Comparison of ENCODE assay signal across 35 mouse cellular contexts in genomic region chr8:127771781-127772180, GRCm38 (mm10).
"Had no signal": no experiment of that assay in that cellular context is flagged by ENCODE, and none has a peak within 500 bp of the region (broad histone marks: within the 10 kb centered on the region; RNA-seq: fewer than 3 reads in every experiment).

No protein-coding gene starts in this region.

- H3K4me2 ChIP-seq: heart, embryonic 11.5 days; heart, embryonic 12.5 days; heart, embryonic 13.5 days; heart, embryonic 15.5 days; hindbrain, embryonic 12.5 days; hindbrain, embryonic 13.5 days; hindbrain, embryonic 14.5 days; hindbrain, embryonic 15.5 days; intestine, embryonic 15.5 days; kidney, embryonic 15.5 days had no signal

- H3K9ac ChIP-seq: heart, embryonic 12.5 days; heart, embryonic 13.5 days; heart, embryonic 15.5 days; hindbrain, embryonic 12.5 days; hindbrain, embryonic 13.5 days; hindbrain, embryonic 14.5 days; hindbrain, embryonic 15.5 days; intestine, embryonic 15.5 days; kidney, embryonic 15.5 days had no signal

- H3K9me3 ChIP-seq: heart, embryonic 10.5 days; heart, embryonic 15.5 days; hindbrain, embryonic 12.5 days; hindbrain, embryonic 13.5 days; hindbrain, embryonic 15.5 days; intestine, embryonic 15.5 days; kidney, embryonic 15.5 days had no signal

- DNase-seq: heart, postnatal 14 days; heart, postnatal 36 days; heart, postnatal 4 days; kidney, adult 11 months; kidney, adult 18-20 months; kidney, adult 2 months; kidney, adult 8-10 months; kidney, adult 9 months; kidney, postnatal 10 days; kidney, postnatal 14 days; kidney, postnatal 25 days; kidney, postnatal 36 days; kidney, postnatal 4 days; layer of hippocampus, adult 9-11 months; layer of hippocampus, postnatal 36 days had no signal

- H3K4me1 ChIP-seq: heart, embryonic 10.5 days; heart, embryonic 12.5 days; heart, embryonic 13.5 days; heart, embryonic 15.5 days; intestine, embryonic 15.5 days; kidney, embryonic 15.5 days had no signal

- H3K27me3 ChIP-seq: heart, embryonic 12.5 days; heart, embryonic 13.5 days; heart, embryonic 15.5 days; hindbrain, embryonic 12.5 days; hindbrain, embryonic 13.5 days; hindbrain, embryonic 15.5 days; intestine, embryonic 15.5 days; kidney, embryonic 15.5 days had no signal

- H3K36me3 ChIP-seq: heart, embryonic 10.5 days; heart, embryonic 12.5 days; heart, embryonic 13.5 days; heart, embryonic 15.5 days; hindbrain, embryonic 10.5 days; hindbrain, embryonic 12.5 days; hindbrain, embryonic 13.5 days; hindbrain, embryonic 15.5 days; intestine, embryonic 15.5 days; kidney, embryonic 15.5 days had no signal

- H3K4me3 ChIP-seq: heart, embryonic 10.5 days; heart, embryonic 12.5 days; heart, embryonic 13.5 days; heart, embryonic 15.5 days; hindbrain, embryonic 10.5 days; hindbrain, embryonic 12.5 days; hindbrain, embryonic 13.5 days; hindbrain, embryonic 15.5 days; intestine, embryonic 15.5 days; kidney, embryonic 15.5 days; layer of hippocampus, adult 2 months; left cerebral cortex, adult 2 months had no signal

- H3K27ac ChIP-seq: heart, embryonic 10.5 days; heart, embryonic 13.5 days; heart, embryonic 15.5 days; hindbrain, embryonic 10.5 days; hindbrain, embryonic 12.5 days; hindbrain, embryonic 13.5 days; hindbrain, embryonic 14.5 days; hindbrain, embryonic 15.5 days; hindbrain, postnatal 0 days; intestine, embryonic 15.5 days; kidney, embryonic 15.5 days; kidney, postnatal 0 days; layer of hippocampus, adult 2 months; left cerebral cortex, adult 2 months had no signal

- ATAC-seq: hindbrain, embryonic 16.5 days; hindbrain, postnatal 0 days; inflammation-experienced regulatory T-cells, adult 6 months; intestine, embryonic 15.5 days; intestine, embryonic 16.5 days; intestine, postnatal 0 days had no signal
